Mouse (Mus musculus) lung, embryonic 16.5 days (tissue): ENCODE measurements around the gene Tenm4. TPM values are rescaled to one million over a fixed set of nuclear protein-coding genes. Genes with fewer than 3 reads are reported as not detected.

Source experiments
- ATAC-seq: fragments of 200-750 bp; cut with Nextera tagmentation; 2 replicates; pipeline ENCODE4 v1.8.0; 2017; ENCODE audit warnings: low read depth, mild to moderate bottlenecking, moderate library complexity
- H3K27ac ChIP-seq: fragments of 300-500 bp; sonication (generic); 2 replicates; pipeline ENCODE4 v1.5.1; 2014; ENCODE audit warnings: mild to moderate bottlenecking, control low read depth, low read length
- H3K27me3 ChIP-seq: fragments of 300-500 bp; sonication (generic); 2 replicates; pipeline ENCODE4 v1.6.1; 2014; ENCODE audit warnings: low read depth, low read length, mixed read lengths; ENCODE audit not compliant: control insufficient read depth, insufficient read depth
- H3K36me3 ChIP-seq: fragments of 300-500 bp; sonication (generic); 2 replicates; pipeline ENCODE4 v1.6.1; 2014; ENCODE audit warnings: low read length; ENCODE audit not compliant: control insufficient read depth, insufficient read depth
- H3K4me1 ChIP-seq: fragments of 300-500 bp; sonication (generic); replicated peaks from 2 replicates; pipeline ENCODE4 v1.6.1; 2014; ENCODE audit warnings: low read length, mixed read lengths; ENCODE audit not compliant: control insufficient read depth, insufficient read depth
- H3K4me2 ChIP-seq: fragments of 300-500 bp; sonication (generic); 2 replicates; pipeline ENCODE4 v1.6.1; 2014; ENCODE audit warnings: low read depth, low read length, control low read depth
- H3K4me3 ChIP-seq: fragments of 300-500 bp; sonication (generic); 2 replicates; pipeline ENCODE4 v1.5.1; 2014; ENCODE audit warnings: mild to moderate bottlenecking, low read length, control low read depth
- H3K9ac ChIP-seq: fragments of 300-500 bp; sonication (generic); 2 replicates; pipeline ENCODE4 v1.6.1; 2014; ENCODE audit warnings: low read length, control low read depth
- H3K9me3 ChIP-seq: fragments of 300-500 bp; sonication (generic); 2 replicates; pipeline ENCODE4 v1.6.1; 2016; ENCODE audit warnings: low read length; ENCODE audit not compliant: control insufficient read depth
- WGBS: fragments of 180-500 bp; shearing (Covaris S2); extraction: QIAGEN DNeasy Blood & Tissue Kit; methylation state at CpG from one replicate; pipeline ENCODE4 v1.1.7; 2014; 5-methylcytosine and 5-hydroxymethylcytosine counted together
- polyA plus RNA-seq: library from polyadenylated mRNA; unstranded; fragments of >200 nt; fragmentation: Nextera tagmentation; extraction: Ambion mirVana; gene quantifications from 2 replicates; pipeline ENCODE4 v1.2.1, GENCODE M21; 2015

Tenm4 gene
- 17.7 and 18.5 TPM in 2 replicates for polyA plus RNA-seq

DNA sequence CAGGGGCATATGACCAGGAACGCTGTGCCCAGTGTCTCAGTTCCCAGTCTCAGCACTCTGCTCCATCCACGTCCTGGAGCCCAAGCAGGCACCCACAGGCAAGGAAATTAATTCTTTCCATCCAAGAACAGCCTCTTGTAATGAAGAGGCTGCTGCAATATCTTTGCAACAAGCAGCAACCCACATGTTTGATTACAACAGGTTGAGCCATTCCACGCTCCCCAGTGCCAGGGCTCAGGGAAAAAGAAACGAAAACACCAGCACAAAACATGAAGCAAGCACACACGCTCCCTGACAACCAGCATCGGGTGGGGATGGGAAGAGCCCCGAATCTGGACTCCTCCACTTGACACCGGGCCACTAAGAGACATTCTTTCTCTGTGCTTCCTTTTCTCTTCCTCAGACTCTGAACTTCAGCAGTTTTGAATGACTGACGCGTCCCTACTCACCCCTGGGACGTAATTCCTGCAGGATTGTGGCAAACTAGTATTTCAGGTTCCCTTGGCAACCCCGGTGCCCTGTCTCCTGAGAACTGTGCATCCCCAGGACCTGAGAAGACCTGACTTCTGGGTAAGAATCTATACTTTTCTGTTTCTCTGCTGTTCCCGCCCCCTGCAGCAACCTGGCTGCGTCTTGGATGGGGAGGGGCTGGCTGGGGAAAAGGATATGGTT, at the start of gene Tenm4:
TSS of gene Tenm4 (plus strand) at position 323 of the 672 bp plus-strand sequence.
- Histone ChIP-seq H3K27ac (no peak within 1 kb of the TSS), H3K9ac (no peak within 1 kb of the TSS), H3K4me3 (peak within 1 kb of the TSS; percentile 12; the same call in 1 of the 2 replicates), H3K36me3 (no peaks in the 10 kb centered on the region), H3K4me2 (peak within 1 kb of the TSS; percentile 34), H3K9me3 (no peaks in the 10 kb centered on the region), H3K4me1 (peaks cover 20% of the 10 kb centered on the region), H3K27me3 (no peaks in the 10 kb centered on the region)
- 37% methylated on average over 14 of the region's 14 CpGs for WGBS
- ATAC-seq: no peak

DNA sequence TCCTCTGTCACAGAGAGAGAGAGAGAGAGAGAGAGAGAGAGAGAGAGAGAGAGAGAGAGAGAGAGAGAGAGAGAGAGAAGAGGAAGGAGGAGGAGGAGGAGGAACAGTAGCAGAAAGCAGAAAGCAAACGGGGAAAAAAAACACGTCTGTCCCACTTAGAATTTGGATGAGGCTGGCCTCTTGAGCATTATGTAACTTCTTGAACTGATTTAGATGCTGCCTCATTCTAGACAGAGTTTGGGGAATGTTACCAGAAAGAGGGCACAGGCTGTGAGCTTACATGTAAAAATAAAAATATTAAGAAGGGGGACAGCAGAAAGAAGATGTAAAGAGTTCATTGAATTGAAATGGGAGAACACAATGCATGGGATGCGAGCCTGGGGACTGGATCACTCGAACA, 40.3 kb upstream of the Tenm4 start:
- ATAC-seq: no peak
- WGBS: 57% methylated on average over 4 of the region's 4 CpGs
- Histone ChIP-seq H3K36me3 (no peaks in the 10 kb centered on the region), H3K9ac (no peak overlapping the region), H3K4me2 (no peak overlapping the region), H3K4me3 (no peak overlapping the region), H3K9me3 (no peaks in the 10 kb centered on the region), H3K27ac (no peak overlapping the region), H3K27me3 (no peaks in the 10 kb centered on the region), H3K4me1 (no peaks in the 10 kb centered on the region)

DNA sequence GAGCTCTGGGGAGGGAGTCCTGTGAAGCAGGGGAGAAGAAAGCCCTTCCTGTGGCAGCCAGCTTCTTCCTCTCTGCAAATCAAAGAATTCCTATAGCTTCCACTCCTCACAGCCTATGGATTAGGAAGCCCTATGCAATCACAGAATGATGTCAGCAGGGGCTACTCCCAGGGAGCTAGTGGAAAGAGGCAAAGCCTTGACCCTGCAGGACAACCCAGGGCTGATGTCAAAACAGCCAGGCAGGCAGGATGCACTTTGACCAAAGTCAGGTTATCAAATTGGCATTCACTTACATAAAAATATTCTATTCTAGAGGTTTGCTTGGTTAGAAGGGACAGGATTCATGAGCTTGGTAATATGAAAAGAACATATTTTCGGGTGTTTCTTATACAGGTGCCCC, 39.9 kb upstream of the Tenm4 start:
- Histone ChIP-seq H3K27me3 (no peaks in the 10 kb centered on the region), H3K4me1 (no peaks in the 10 kb centered on the region), H3K9me3 (no peaks in the 10 kb centered on the region), H3K9ac (no peak overlapping the region), H3K27ac (no peak overlapping the region), H3K4me2 (no peak overlapping the region), H3K4me3 (no peak overlapping the region), H3K36me3 (no peaks in the 10 kb centered on the region)
- no peak for ATAC-seq
- 70% methylated on average over 1 of the region's 1 CpGs for WGBS

DNA sequence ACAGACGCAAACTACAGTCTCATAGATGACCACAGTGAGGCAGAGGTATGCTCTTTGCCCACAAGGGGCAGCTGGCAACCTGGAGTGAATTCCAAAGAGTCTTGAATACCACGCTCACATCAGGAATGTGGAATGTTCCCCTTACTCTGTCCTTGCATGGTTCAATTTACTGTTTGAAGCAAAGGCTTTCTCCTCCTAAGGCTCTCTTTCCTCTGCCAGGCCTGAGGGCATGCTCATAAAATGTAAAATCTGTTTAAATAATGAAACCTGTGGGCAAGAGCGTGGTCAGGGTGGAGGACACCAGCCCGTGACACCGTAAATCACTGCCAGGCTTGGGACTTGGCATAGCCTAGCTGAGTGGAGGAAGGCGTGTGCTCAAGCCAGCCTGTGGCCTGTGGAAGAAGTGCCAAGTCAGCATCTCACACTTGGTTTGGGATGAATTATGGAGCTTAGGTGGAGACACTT, 34.5 kb upstream of the Tenm4 start:
- no peak overlapping the region for H3K4me2 ChIP-seq
- 0 out of 2 replicates have a peak, but pooled peaks cover 3% of the 10 kb centered on the region for H3K4me1 ChIP-seq
- H3K27ac ChIP-seq: no peak overlapping the region
- H3K4me3 ChIP-seq: no peak overlapping the region
- no peak overlapping the region for H3K9ac ChIP-seq
- H3K9me3 ChIP-seq: no peaks in the 10 kb centered on the region
- ATAC-seq: peak; percentile 34
- no peaks in the 10 kb centered on the region for H3K27me3 ChIP-seq
- WGBS: 68% methylated on average over 6 of the region's 6 CpGs
- no peaks in the 10 kb centered on the region for H3K36me3 ChIP-seq

DNA sequence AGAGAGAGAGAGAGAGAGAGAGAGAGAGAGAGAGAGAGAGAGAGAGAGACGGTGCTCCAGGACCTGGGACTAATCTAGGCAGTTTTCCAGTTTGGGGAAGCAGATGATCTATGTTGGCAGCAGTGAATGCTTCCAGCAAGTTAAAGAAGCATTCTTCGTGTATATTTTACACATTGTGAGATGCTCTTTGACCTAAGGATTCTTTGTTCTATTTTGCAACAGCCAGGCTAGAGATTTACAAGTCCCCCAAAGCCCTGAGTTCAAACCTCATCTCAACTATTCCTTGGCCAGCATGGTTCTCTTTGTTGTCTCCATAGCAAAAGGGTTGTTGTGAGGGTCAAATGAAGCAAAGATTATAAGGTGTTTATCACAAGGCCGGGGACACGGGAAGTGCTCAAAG, 29.2 kb upstream of the Tenm4 start:
- Histone ChIP-seq H3K4me1 (peaks cover under 1% of the 10 kb centered on the region; the same call in 1 of the 2 replicates), H3K36me3 (no peaks in the 10 kb centered on the region), H3K4me3 (no peak overlapping the region), H3K27ac (no peak overlapping the region), H3K4me2 (no peak overlapping the region), H3K9ac (no peak overlapping the region), H3K9me3 (peaks cover 3% of the 10 kb centered on the region; the same call in 1 of the 2 replicates), H3K27me3 (no peaks in the 10 kb centered on the region)
- WGBS: 60% methylated on average over 3 of the region's 4 CpGs
- ATAC-seq: peak; percentile 42; the same call in 1 of the 2 replicates

DNA sequence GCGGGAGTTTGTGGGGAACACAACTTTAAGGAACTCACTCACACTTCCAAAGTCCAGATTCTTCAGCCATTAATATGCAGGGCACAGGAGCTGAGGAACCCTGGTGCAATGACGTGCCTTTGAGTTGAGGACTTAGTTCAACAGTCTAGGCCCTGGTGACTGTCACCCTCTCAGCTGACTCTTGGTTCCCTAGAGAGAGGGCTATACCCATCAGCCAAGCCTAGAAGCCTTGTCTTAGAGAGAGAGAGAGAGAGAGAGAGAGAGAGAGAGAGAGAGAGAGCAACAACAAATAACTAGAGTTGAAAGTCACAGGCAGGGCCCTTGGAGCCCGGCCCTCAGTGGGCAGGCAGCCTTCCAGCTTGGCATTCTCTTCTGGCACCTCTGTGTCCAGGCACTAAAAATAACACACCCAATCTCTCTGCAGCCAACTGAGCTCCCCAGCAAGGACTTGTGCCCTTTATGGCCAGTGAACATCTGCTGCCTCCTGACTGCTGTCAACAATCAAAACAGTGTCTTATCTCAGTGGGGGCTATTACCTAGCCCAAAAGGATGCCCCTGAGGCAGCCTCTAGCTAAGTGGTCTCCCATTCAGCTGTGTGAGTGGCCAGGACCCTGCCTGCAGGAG, 28.0 kb upstream of the Tenm4 start:
- Histone ChIP-seq H3K36me3 (no peaks in the 10 kb centered on the region), H3K4me1 (no peaks in the 10 kb centered on the region; the same call in 1 of the 2 replicates), H3K4me2 (no peak overlapping the region), H3K9me3 (peaks cover 3% of the 10 kb centered on the region; the same call in 1 of the 2 replicates), H3K9ac (no peak overlapping the region), H3K4me3 (no peak overlapping the region), H3K27me3 (no peaks in the 10 kb centered on the region), H3K27ac (no peak overlapping the region)
- WGBS: 60% methylated on average over 3 of the region's 3 CpGs
- peak; percentile 61 for ATAC-seq

DNA sequence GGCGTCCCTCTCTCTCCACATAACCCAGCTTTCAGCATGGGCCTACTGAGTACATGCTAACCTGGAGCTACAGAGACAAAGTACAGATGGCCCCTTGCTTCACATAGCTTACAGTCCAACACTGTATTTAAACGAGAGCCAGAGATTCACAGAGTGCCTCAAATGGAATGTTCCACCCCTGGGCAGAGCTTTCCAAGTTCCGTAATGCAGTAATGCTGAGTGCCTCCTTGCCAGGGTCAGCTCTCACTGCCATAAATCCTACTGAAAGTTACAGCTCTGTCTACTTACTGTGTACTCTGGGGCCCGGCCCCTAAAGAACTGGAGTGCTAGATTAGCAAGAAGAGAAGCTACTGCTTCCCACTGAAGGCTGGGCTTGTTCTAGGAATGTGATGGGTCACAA, 23.6 kb upstream of the Tenm4 start:
- 71% methylated on average over 4 of the region's 4 CpGs for WGBS
- Histone ChIP-seq H3K36me3 (no peaks in the 10 kb centered on the region), H3K9ac (no peak overlapping the region), H3K4me3 (no peak overlapping the region), H3K4me2 (no peak overlapping the region), H3K27me3 (no peaks in the 10 kb centered on the region), H3K4me1 (peaks cover 3% of the 10 kb centered on the region), H3K9me3 (peaks cover 3% of the 10 kb centered on the region; the same call in 1 of the 2 replicates), H3K27ac (no peak overlapping the region)
- ATAC-seq: peak; percentile 18; the same call in 1 of the 2 replicates

DNA sequence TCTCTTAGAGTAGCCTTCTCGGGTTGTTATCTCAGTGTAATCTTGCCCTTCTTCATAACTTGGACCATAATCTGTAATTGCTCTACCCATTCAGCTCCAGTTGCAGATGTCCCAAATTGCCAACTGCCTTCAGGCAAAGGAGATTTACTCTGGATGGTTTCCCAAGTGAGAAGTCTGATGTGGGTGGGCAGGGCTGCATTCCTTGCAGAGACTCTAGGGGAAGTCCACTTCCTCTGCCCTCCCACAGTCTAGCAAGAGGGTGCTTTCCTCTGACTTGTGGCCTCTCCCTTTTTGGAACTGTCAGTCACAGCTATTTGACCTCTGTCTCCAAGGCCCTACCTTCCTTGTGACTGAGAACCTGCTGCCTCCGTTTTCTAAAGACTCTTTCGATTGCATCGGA, 22.9 kb upstream of the Tenm4 start:
- no peaks in the 10 kb centered on the region for H3K36me3 ChIP-seq
- ATAC-seq: no peak
- H3K27ac ChIP-seq: no peak overlapping the region
- no peaks in the 10 kb centered on the region for H3K27me3 ChIP-seq
- H3K4me1 ChIP-seq: peaks cover 5% of the 10 kb centered on the region
- H3K9me3 ChIP-seq: peaks cover 3% of the 10 kb centered on the region; the same call in 1 of the 2 replicates
- H3K4me2 ChIP-seq: no peak overlapping the region
- 80% methylated on average over 4 of the region's 4 CpGs for WGBS
- H3K9ac ChIP-seq: no peak overlapping the region
- no peak overlapping the region for H3K4me3 ChIP-seq

DNA sequence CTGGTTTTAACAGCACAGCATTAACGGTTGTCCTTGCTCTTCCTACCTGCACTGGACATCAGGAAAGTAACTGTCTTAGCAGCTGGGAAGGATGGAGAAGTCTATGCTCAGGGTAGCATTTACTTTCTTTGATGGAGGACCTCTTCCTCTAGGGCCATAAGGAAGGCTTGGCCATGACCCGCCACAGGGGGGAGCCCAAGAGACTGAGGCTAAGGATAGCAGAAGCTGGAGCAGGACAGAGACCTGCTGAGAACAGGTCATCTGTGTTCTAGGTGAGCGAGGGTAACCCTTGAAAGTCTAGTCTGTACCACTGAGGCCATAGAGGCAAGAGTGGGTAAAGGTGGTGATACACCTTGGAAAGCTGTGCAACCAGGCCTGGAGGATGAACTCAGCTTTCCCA, 19.8 kb upstream of the Tenm4 start:
- no peak overlapping the region for H3K4me3 ChIP-seq
- no peak for ATAC-seq
- no peak overlapping the region for H3K9ac ChIP-seq
- WGBS: 56% methylated on average over 3 of the region's 3 CpGs
- H3K27me3 ChIP-seq: no peaks in the 10 kb centered on the region
- H3K4me2 ChIP-seq: no peak overlapping the region
- no peaks in the 10 kb centered on the region for H3K36me3 ChIP-seq
- peaks cover 3% of the 10 kb centered on the region; the same call in 1 of the 2 replicates for H3K9me3 ChIP-seq
- H3K4me1 ChIP-seq: peaks cover 5% of the 10 kb centered on the region
- H3K27ac ChIP-seq: no peak overlapping the region
